Mouse (Mus musculus) hematopoietic stem cell, adult 5-6 weeks (primary cell): ENCODE results near the gene B3galt4. TPM values are rescaled to one million over a fixed set of nuclear protein-coding genes. Genes with fewer than 3 reads are reported as not detected.
"Not testable (repeated sequence)": the region's sequence is repeated elsewhere in the genome, so short reads cannot be mapped to it uniquely, and the experiment has no call there.

Experiments
- ATAC-seq, 2 experiments: fragments of 125-278 bp in 1 of 2; replicated peaks in 1 of 2; 2 replicates each; pipeline ENCODE4 v1.8.0; 2016 to 2017; ENCODE audit warnings: inconsistent platforms in 2 of 2, mild to moderate bottlenecking in 2 of 2, moderate number of reproducible peaks in 2 of 2, low read depth in 1 of 2, moderate TSS enrichment in 1 of 2; ENCODE audit not compliant: low FRiP score in 2 of 2, poor library complexity in 2 of 2, severe bottlenecking in 2 of 2, insufficient read depth in 1 of 2, low TSS enrichment in 1 of 2
- total RNA-seq: library from RNA; stranded (forward); fragments of 172-1452, 232-1000 nt; gene quantifications from 2 replicates; pipeline ENCODE4 v1.2.3, GENCODE M21; 2017

The B3galt4 gene
- total RNA-seq = 3.1 and 7.3 TPM in 2 replicates

DNA sequence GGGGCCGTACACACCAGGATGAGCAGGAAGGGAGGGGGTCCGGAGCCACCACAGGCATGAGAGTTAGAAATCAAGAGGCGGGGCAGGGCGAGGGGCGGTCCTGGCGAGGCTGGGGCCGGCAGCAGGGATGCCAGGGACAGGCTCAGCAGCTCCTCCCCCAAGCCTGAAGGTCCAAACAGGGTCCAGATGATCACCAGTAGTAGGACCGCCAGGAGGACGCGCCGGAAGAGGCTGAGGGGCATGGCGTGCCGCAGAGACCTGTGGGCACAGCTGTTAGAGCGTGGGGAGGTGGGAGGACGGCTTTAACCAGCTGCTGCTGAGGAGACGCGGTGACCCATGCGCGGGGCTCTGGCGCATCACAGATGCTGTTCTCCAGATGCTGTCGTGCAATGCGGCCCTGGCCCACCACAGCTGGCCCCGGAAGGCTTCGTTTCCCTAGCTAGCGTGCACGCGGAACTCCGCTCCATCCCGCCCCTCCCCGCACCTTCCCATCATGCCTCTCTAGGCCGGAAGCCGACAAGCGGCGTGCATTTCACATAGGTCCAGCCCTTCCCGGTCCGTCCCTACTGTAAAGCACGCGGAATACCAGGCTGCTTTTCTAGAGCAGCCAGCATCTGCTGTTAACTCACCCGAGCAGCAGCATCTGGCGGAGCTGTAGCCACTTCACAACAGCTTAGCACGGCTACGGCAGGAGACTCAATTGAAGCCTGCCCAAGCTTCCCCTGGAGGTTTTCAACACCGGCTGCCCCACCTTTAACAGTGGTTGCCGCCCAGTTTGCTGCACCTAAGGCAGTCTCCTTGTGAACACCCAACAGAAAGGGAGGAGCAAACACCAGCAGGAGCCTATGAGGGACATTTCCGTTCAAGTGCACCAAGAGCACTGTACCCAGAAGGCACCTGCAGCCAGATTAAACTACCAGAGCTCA lies at the start of gene B3galt4:
Gene B3galt4 (minus strand): TSS at position 468 of the 926 bp plus-strand sequence.
- peak; percentile 35 to 55 for ATAC-seq

DNA sequence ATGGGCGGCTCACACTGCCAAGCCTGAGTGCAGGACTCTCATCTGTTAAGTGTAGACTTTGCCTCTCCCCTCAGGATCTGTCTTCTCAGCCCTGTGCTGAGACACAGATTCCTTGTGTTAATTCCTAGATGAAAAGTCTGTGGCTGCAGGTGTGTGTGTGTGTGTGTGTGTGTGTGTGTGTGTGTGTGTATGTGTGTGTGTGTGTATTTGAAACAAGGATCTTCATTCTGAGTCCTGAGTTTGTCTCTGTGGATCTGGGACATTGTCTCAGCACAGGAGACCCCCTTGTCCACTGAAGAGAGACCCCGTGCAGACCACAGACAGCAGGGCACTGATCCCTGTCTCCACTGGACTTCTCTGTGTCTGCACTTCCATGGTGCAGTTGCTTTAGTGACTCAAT lies 49.5 kb upstream of the B3galt4 start:
- ATAC-seq = not testable (repeated sequence)

DNA sequence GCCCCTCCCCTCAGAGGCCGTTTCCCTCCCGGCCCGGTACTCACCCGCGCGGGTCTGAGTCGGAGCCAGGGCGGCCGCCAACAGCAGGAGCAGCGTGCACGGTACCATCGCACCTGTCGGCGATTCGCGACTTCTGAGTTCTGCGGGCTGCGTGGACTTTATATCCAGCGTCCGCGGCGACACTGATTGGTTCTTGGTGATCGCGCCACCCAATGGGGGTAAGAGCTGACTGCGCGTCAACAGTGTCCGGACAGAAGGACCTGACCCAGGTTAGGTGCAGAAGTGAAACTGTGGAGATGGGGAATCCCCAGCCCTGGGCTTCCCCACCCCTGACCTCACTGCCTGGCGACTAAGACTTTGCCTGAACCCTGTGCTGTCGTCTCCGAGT lies 48.9 kb upstream of the B3galt4 start, which contains the start of gene H2-K1:
Gene H2-K1 (minus strand): TSS at position 198 of the 388 bp plus-strand sequence.
- peak; percentile 99 for ATAC-seq

DNA sequence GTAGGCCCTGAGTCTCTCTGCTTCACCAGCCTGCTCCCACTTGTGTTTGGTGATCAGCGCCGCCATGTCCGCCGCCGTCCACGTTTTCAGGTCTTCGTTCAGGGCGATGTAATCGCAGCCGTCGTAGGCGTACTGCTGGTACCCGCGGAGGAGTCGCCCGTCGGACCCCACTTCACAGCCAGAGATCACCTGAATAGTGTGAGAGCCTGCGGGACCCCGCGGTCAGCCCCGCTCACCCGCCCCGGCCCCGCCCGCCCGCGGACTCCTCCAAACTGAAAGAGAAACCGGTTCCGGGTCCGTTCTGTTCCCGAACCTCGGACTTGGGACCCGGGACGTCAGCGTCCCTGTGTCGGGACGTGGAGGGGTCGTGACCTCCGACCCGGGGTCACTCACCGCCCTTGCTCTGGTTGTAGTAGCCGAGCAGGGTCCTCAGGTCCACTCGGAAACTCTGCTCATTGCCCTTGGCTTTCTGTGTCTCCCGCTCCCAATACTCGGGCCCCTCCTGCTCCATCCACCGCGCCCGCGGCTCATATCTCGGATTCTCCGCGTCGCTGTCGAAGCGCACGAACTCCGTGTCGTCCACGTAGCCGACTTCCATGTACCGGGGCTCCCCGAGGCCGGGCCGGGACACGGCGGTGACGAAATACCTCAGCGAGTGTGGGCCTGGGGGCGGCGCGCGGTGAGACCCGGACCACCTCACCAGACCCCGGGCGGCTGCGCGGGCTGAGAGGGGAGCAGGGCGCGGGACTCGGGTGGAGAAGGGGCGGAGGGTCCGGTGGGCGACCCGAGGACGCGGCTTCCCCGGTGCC lies 48.3 kb upstream of the B3galt4 start:
- ATAC-seq = no peak

GRCm38 (mm10) chr17:33998697-33999096 lies 47.4 kb upstream of the B3galt4 start:
- ATAC-seq = not testable (repeated sequence)

- ATAC-seq = not testable (repeated sequence)
Measured at GRCm38 (mm10) chr17:33997025-33997424, 45.7 kb upstream of the B3galt4 start.

GRCm38 (mm10) chr17:33995651-33996050 lies 44.4 kb upstream of the B3galt4 start:
- ATAC-seq = no peak

DNA sequence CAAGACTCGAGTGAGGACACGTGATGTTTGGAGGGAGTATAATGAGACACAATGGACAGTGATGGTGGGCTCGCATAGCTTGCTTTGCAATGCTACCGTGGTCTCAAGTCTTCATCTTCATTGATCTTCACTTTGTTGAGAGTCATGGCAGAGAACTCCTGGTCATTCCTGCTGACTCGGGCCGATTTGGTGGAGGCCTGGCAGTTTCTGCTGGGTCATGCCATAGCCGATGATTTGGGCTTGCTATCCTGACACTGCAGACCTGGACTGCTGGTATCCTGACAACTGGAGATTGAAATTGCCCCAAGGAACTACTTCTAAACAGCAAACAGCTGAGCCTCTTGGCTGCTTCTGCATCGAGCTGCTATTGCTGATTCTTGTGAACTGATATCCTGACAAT lies 43.7 kb upstream of the B3galt4 start:
- no peak for ATAC-seq

- peak; percentile 53 to 67; a peak in 3 of 4 replicates for ATAC-seq
Measured at GRCm38 (mm10) chr17:33991788-33992664, 40.7 kb upstream of the B3galt4 start.

DNA sequence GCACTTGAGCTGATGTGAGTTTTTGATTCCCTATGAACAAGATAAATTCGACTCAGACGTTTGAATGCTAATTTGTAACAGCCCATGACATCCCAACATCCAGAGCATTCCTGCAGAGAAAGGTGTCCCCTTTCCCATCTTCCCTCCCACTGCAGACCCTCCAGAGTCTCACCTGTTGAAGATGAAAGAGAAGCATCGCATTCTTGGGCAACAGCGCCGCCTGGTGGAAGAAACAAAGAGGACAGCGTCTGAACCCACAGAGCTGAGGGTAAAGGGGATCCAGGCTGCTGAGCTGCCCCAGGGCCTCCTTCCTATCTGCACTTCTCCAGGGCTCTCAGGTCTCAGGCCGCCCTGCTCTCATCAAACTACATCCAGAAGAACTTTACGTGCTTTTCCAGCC lies 30.8 kb upstream of the B3galt4 start:
- not testable (repeated sequence) for ATAC-seq

- ATAC-seq = peak; percentile 69 to 77
Measured at GRCm38 (mm10) chr17:33981192-33981909, 30.1 kb upstream of the B3galt4 start.

DNA sequence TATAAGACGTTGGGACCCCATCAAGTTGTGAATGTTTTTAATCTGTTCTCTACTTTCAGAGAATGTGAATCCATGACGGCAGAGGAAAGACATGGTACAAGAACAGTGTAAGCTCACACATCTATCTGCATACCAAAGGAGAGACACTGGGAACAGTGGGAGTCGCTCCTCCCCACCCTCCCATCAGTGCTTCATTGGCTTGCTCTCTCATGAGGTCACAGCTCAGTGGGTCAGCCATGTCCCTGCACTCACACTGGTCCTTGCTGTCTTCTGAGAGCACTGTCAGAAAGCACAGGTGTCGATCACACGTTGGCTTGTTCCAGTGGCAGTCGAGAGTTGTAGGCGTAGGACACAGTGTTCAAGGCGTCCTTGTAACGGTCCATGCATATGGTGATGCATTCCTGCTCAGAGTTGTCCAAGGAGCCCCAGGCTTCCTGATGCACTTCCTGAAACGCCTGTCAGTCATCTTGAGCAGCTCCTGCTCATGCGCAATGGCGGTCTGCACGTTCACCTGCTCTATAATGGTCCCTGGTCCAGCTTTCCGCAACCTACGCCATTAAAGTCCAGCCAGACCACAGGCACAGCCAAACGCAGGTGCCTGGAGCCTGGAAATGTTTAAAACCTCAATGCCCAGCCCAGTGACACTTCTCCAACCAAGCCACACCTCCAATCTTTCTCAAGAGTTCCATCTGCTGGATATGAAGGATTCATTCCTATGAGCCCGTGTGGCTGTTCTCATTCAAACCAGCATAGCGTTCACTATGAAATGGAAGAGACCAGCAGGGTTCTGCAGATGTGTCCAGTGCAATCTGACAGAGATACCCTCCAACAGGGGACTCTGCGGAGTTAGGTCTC lies 29.1 kb upstream of the B3galt4 start:
- no peak for ATAC-seq

- ATAC-seq = no peak
Measured at GRCm38 (mm10) chr17:33979512-33980050, 28.3 kb upstream of the B3galt4 start.

- peak; percentile 91 for ATAC-seq
Measured at GRCm38 (mm10) chr17:33978631-33979031, 27.3 kb upstream of the B3galt4 start.

DNA sequence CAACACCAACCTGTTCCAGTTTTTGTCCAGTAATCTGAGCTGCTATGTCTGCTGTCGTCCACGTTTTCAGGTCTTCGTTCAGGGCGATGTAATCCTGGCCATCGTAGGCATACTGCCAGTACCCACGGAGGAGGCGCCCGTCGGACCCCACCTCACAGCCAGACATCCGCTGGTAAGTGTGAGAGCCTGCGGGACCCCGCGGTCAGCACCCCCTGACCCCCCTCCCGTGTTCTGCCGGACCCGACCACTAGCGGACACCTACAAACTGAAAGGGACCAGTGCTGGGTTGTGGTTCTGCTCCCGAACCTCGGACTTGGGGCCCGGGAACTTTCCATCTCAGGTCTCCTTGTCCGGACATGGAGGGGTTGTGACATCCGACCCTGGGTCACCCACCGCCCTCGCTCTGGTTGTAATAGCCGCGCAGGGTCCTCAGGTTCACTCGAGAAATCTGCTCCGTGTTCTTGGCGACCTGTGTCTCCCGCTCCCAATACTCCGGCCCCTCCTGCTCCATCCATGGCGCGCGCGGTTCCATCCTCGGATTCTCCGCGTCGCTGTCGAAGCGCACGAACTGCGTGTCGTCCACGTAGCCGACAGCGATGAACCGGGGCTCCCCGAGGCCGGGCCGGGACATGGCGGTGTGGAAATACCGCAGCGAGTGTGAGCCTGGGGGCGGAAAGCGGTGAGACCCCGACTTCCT lies 26.7 kb upstream of the B3galt4 start:
- no peak for ATAC-seq
